Mouse (Mus musculus) midbrain, embryonic 15.5 days (tissue): ENCODE results near the gene Gm45213. TPM values are rescaled to one million over a fixed set of nuclear protein-coding genes. Genes with fewer than 3 reads are reported as not detected.
A peak's percentile ranks its signal among the peaks of the same experiment; 100 is the strongest.

Experiments
- ATAC-seq: fragments of 200-750 bp; cut with Nextera tagmentation; replicated peaks from 2 replicates; pipeline ENCODE4 v1.8.0; 2017; ENCODE audit warnings: moderate TSS enrichment
- H3K27ac ChIP-seq: fragments of 300-500 bp; sonication (generic); 2 replicates; pipeline ENCODE4 v1.5.1; 2015; ENCODE audit warnings: mild to moderate bottlenecking, inconsistent platforms
- H3K27me3 ChIP-seq: fragments of 300-500 bp; sonication (generic); replicated peaks from 2 replicates; pipeline ENCODE4 v1.6.1; 2015; ENCODE audit warnings: inconsistent platforms
- H3K36me3 ChIP-seq: fragments of 300-500 bp; sonication (generic); replicated peaks from 2 replicates; pipeline ENCODE4 v1.6.1; 2015; ENCODE audit warnings: inconsistent platforms
- H3K4me1 ChIP-seq: fragments of 300-500 bp; sonication (generic); 2 replicates; pipeline ENCODE4 v1.6.1; 2015; ENCODE audit warnings: inconsistent platforms
- H3K4me2 ChIP-seq: fragments of 300-500 bp; sonication (generic); 2 replicates; pipeline ENCODE4 v1.6.1; 2015; ENCODE audit warnings: inconsistent platforms, mild to moderate bottlenecking, moderate library complexity
- H3K4me3 ChIP-seq: fragments of 300-500 bp; sonication (generic); 2 replicates; pipeline ENCODE4 v1.5.1; 2015; ENCODE audit warnings: mild to moderate bottlenecking, inconsistent platforms
- H3K9ac ChIP-seq: fragments of 300-500 bp; sonication (generic); 2 replicates; pipeline ENCODE4 v1.6.1; 2015; ENCODE audit warnings: mild to moderate bottlenecking, inconsistent platforms
- H3K9me3 ChIP-seq: fragments of 300-500 bp; sonication (generic); 2 replicates; pipeline ENCODE4 v1.6.1; 2016; ENCODE audit warnings: inconsistent platforms
- WGBS: fragments of 180-500 bp; shearing (Covaris S2); methylation state at CpG from one replicate; pipeline ENCODE4 v1.1.7; 2015; ENCODE audit warnings: mixed read lengths; 5-methylcytosine and 5-hydroxymethylcytosine counted together
- polyA plus RNA-seq: library from polyadenylated mRNA; unstranded; fragments of >200 nt; fragmentation: Nextera tagmentation; extraction: Ambion mirVana; gene quantifications from 2 replicates; pipeline ENCODE4 v1.2.1, GENCODE M21; 2015

Gm45213 gene
- polyA plus RNA-seq, 1 experiment from 2014 or later: not detected

DNA sequence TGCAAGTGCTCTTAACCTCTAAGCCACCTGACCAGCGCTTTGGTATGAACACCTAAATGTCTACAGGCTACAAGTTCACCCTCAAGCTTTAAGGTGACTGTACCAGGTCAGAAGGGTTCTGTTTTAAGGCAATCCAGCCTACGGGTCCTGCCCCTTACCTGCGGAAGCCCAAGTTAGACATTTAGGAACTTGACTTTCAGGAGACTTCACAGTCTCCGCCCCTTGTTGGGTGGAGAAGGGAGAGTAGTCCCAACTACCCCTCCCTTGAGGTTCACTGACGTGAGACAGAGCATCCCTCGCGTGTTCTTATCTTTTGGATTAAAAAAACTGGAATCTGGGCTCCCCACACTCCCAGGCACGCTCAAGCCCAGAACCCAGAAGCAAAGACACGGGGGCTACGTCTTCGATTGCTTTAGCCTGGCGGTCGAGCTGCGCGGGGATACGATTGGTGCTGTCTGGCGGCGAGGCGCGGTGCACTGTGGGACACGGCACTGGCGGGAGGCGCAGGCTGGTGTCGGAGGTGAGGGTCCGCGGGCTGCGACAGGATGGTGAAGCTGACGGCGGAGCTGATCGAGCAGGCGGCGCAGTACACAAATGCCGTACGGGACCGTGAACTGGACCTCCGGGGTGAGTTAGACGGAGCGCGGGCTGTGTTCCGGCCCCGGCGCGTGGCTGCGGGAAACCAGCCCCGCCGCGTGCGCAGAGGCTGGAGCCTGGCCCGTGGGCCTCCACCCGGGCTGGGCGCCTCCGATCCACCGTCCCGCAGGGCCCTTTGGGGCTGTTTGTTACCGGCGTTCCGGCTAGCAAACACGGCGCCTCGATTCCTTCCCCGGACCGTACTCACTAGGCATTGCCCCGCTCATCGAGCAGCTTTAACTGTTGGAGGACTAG lies 16.9 kb downstream of the Gm45213 start:
- Histone ChIP-seq H3K27ac (peak overlapping the region; percentile 74), H3K4me1 (peaks cover 21% of the 10 kb centered on the region), H3K27me3 (0 out of 2 replicates have a peak, but pooled peaks cover 3% of the 10 kb centered on the region), H3K36me3 (peaks cover 3% of the 10 kb centered on the region; the same call in 1 of the 2 replicates), H3K4me3 (peak overlapping the region; percentile 100), H3K9me3 (no peaks in the 10 kb centered on the region), H3K4me2 (peak overlapping the region; percentile 84), H3K9ac (peak overlapping the region; percentile 99)
- WGBS: under 1% methylated on average over 64 of the region's 64 CpGs
- ATAC-seq: peak; percentile 96

DNA sequence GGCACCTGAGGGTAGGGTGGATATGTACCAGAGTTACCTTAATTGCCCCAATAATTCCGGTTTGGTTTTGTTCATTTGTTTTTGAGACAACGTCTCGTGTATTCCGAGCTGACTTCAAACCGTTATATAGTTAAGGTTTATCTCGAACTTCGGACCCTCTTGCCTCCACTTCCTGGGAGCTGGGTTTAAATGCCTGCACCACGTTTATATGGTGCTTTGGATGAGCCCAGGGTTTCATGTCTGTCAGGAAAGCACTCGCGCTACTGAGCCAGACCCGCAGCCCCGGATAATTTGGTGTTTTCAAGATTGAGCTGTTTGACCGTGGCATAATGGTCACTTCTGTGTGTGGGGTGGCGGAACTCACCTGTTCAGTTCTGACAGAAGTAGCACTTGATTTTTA lies 17.7 kb downstream of the Gm45213 start:
- peaks cover 21% of the 10 kb centered on the region for H3K4me1 ChIP-seq
- no peak for ATAC-seq
- H3K27me3 ChIP-seq: 0 out of 2 replicates have a peak, but pooled peaks cover 3% of the 10 kb centered on the region
- H3K9ac ChIP-seq: peak overlapping the region; percentile 99
- H3K36me3 ChIP-seq: peaks cover 3% of the 10 kb centered on the region; the same call in 1 of the 2 replicates
- no peak overlapping the region for H3K27ac ChIP-seq
- H3K4me2 ChIP-seq: peak overlapping the region; percentile 84
- no peaks in the 10 kb centered on the region for H3K9me3 ChIP-seq
- WGBS: 2% methylated on average over 14 of the region's 14 CpGs
- peak overlapping the region; percentile 100 for H3K4me3 ChIP-seq

DNA sequence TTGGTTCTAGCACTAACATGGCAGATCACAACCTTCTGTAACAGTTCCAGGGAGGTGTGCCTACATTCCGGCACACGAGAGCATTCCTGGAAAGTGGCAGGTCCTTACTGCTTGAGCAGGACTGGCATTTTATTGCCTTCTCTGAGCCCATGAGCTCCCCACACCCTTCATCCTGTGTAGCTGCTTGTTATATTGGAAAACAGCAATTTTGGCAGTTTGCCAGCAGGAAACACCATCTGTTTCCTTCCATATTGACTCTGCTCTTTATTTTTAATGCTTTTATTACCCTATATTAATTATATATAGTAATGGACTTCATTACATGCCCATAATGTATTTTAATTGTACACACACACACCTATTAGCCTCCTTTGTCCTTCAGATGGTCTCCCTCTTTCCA lies 33.0 kb downstream of the Gm45213 start:
- H3K9ac ChIP-seq: no peak overlapping the region
- H3K27me3 ChIP-seq: no peaks in the 10 kb centered on the region
- peaks cover 36% of the 10 kb centered on the region for H3K36me3 ChIP-seq
- H3K4me2 ChIP-seq: no peak overlapping the region
- no peak overlapping the region for H3K27ac ChIP-seq
- WGBS: 82% methylated on average over 2 of the region's 2 CpGs
- peaks cover 20% of the 10 kb centered on the region for H3K4me1 ChIP-seq
- H3K9me3 ChIP-seq: no peaks in the 10 kb centered on the region
- no peak overlapping the region for H3K4me3 ChIP-seq
- no peak for ATAC-seq

DNA sequence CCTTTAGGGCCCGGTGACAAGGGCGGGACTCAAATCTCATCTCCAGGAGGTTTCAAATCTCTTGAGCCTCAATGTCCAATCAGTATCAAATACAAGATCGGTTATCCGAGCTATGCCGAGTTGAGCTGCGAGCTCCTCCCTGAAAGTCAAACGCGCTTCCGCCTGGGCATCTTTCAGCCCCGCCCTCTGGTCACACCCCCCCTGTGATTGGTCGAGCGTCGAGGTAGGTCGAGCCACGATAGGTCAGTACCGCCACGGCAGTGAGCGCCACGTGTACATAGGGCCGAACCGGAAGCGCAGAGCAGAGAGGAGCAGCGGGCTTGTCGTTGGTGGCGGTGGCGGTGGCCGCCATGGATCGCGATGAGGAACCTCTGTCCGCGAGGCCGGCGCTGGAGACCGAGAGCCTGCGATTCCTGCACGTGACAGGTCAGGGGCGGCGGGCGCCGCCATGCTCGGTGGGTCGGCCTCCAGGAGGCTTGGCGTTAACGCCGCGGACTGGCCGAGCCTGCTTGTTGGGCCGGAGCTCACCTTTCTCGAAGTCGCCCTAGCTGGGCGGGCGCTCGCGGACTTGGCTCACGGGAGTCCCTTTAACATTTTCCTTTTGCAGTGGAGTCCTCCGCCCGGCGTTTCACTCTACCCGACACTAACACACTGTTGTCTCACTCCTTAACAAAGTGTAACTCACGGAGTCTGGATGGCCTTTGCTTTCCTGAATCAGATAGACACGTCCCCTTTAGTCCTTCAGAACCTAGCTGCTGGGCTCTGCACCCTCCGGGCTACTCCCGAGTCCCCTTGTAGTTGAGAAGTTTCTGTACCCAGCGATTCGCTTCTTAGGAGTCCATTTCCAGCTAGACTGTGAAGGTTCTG lies 36.2 kb downstream of the Gm45213 start, which contains the start of gene Selenos:
Gene Selenos, plus strand, starts transcription at position 286 of the 867 bp plus-strand sequence.
- Histone ChIP-seq H3K36me3 (peaks cover 23% of the 10 kb centered on the region), H3K27me3 (no peaks in the 10 kb centered on the region), H3K9ac (peak within 1 kb of the TSS; percentile 78), H3K27ac (peak within 1 kb of the TSS; percentile 81), H3K9me3 (no peaks in the 10 kb centered on the region), H3K4me3 (peak within 1 kb of the TSS; percentile 89), H3K4me2 (peak within 1 kb of the TSS; percentile 64), H3K4me1 (peaks cover 24% of the 10 kb centered on the region)
- peak; percentile 100 for ATAC-seq
- under 1% methylated on average over 65 of the region's 65 CpGs for WGBS

DNA sequence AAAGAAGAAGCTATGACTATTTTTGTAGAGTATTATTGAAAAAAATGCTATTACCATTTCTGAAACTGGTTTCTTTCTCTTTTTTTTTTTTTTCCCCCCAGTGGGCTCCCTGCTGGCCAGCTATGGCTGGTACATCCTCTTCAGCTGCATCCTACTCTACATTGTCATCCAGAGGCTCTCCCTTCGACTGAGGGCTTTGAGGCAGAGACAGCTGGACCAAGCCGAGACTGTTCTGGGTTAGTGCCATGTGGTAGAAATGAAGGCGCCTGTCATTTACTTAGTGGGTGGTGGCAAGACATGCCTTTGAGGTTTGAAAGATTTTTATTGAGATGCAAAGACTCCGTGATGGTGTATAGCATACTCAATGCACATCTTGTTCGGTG lies 36.8 kb downstream of the Gm45213 start:
- no peak for ATAC-seq
- peak overlapping the region; percentile 64 for H3K4me2 ChIP-seq
- H3K9me3 ChIP-seq: no peaks in the 10 kb centered on the region
- no peak overlapping the region for H3K27ac ChIP-seq
- peak overlapping the region; percentile 78 for H3K9ac ChIP-seq
- H3K27me3 ChIP-seq: no peaks in the 10 kb centered on the region
- 30% methylated on average over 5 of the region's 5 CpGs for WGBS
- peaks cover 24% of the 10 kb centered on the region for H3K4me1 ChIP-seq
- peaks cover 18% of the 10 kb centered on the region for H3K36me3 ChIP-seq
- H3K4me3 ChIP-seq: peak overlapping the region; percentile 89

DNA sequence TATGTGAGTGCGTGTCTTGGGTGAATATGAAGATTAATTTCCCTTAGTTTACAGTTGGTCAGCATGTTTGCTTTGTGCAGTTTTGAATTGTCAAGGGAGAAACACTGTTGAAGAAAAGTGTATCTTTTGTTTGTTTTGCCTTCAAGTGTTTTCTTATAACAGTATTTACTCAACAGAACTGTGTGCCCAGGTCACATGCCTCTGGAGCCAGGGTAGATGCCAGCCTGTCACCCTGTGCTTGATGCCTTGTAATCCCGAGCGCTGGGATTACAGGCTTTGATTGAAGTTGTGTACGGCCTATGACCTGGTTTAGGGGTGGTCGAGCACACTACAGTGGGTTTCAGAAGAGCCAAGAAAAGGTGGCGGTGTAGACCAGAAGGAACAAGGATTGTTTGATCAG lies 40.4 kb downstream of the Gm45213 start:
- no peak for ATAC-seq
- H3K9ac ChIP-seq: no peak overlapping the region
- no peak overlapping the region for H3K4me3 ChIP-seq
- peaks cover 22% of the 10 kb centered on the region for H3K4me1 ChIP-seq
- H3K36me3 ChIP-seq: peaks cover 31% of the 10 kb centered on the region
- 90% methylated on average over 6 of the region's 6 CpGs for WGBS
- H3K27ac ChIP-seq: no peak overlapping the region
- H3K9me3 ChIP-seq: no peaks in the 10 kb centered on the region
- no peaks in the 10 kb centered on the region for H3K27me3 ChIP-seq
- no peak overlapping the region for H3K4me2 ChIP-seq

DNA sequence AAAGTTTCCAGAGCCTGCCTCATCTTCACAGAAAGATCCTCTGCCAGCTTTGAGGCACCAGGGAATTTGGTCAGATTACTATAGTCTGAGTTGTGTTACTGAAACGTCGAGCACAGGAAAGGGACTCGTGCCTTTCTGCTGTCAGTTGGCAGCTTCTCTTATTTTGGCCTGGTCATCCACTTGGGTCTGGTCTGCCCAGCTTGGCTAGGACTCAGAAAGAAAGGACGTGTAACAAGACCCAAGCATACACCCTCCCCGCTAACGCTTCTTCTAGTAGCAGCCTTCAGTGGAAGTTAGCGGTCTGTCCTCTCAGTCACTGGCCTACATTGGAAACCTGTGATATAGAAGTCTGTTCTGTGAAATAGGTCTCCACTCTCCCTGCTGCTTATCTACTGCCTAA lies 41.1 kb downstream of the Gm45213 start:
- no peak for ATAC-seq
- Histone ChIP-seq H3K36me3 (peaks cover 38% of the 10 kb centered on the region), H3K4me3 (no peak overlapping the region), H3K4me1 (peaks cover 19% of the 10 kb centered on the region), H3K27me3 (no peaks in the 10 kb centered on the region), H3K4me2 (no peak overlapping the region), H3K9ac (no peak overlapping the region), H3K9me3 (no peaks in the 10 kb centered on the region), H3K27ac (no peak overlapping the region)
- 85% methylated on average over 7 of the region's 7 CpGs for WGBS

DNA sequence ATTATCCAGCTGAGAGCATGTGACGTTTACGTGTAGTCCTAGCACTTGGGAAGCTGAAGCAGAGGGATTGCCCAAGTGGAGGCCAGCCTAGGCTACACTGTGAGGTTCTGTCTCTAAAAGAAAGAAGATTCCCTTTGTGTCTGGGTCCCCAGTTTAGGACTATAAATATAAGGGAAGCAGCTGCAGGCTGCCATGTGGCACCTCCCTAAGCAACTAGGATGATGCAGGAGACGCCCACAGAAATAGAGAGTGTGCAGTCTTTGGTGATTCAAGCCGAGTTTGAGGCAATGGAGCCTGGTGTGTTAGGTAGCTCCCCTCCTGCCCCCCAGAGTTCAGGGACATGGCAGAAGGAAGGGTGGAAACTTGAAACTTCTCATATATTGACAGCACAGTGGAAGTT lies 44.2 kb downstream of the Gm45213 start:
- H3K9me3 ChIP-seq: no peaks in the 10 kb centered on the region
- H3K4me2 ChIP-seq: no peak overlapping the region
- ATAC-seq: no peak
- no peak overlapping the region for H3K9ac ChIP-seq
- WGBS: 93% methylated on average over 4 of the region's 4 CpGs
- no peaks in the 10 kb centered on the region for H3K4me1 ChIP-seq
- no peak overlapping the region for H3K4me3 ChIP-seq
- peaks cover 46% of the 10 kb centered on the region for H3K36me3 ChIP-seq
- H3K27ac ChIP-seq: no peak overlapping the region
- no peaks in the 10 kb centered on the region for H3K27me3 ChIP-seq

DNA sequence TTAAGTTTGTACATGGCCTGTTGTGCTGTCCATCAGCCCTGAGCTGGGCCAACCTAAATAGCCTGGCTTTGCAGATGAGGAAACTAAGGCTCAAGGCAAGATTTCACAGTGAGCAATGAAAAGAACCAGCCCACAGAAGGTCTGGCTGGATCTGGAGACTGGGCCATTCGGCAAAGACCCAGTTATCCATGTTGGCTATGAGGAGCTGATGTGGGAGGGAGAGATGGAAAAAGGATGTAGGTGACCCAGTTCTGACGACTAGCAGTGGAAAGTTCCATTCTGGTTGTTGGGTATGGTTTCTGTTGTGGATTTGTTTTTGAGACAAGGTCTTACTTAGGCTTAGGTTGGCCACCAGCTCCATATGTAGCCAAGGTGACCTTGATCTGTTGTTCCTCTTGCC lies 44.7 kb downstream of the Gm45213 start:
- Histone ChIP-seq H3K36me3 (peaks cover 46% of the 10 kb centered on the region), H3K4me3 (no peak overlapping the region), H3K4me2 (no peak overlapping the region), H3K4me1 (no peaks in the 10 kb centered on the region), H3K9me3 (no peaks in the 10 kb centered on the region), H3K9ac (no peak overlapping the region), H3K27ac (no peak overlapping the region), H3K27me3 (no peaks in the 10 kb centered on the region)
- 91% methylated on average over 2 of the region's 2 CpGs for WGBS
- ATAC-seq: no peak

DNA sequence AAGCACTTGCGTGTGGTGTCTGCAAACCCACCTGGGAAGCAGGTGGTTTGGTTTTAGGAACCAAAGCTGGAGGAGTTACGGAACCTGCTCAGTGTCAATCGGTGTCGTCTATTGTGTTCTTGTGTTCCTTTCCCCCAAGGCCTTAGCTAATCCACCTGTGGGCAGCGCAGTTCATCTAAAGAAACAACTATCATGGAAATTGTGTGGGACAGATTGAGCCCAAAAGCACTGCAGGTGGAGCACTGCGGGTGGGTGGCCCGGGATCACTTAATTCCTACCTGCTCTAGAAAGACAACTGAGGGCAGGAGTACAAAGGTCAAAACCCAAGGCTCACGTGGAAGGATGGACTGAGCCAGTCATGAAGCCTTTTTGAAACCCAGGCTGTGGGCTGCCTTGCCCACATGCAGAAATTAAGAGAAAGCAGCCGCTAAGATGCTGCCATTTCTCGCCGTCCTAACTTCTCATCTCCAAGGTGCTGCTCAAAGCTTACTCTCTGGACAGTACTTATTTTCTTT lies 47.3 kb downstream of the Gm45213 start:
- Histone ChIP-seq H3K4me3 (no peak overlapping the region), H3K9me3 (no peaks in the 10 kb centered on the region), H3K27ac (no peak overlapping the region), H3K4me1 (no peaks in the 10 kb centered on the region), H3K36me3 (peaks cover 34% of the 10 kb centered on the region; the same call in 1 of the 2 replicates), H3K4me2 (no peak overlapping the region), H3K27me3 (no peaks in the 10 kb centered on the region), H3K9ac (no peak overlapping the region)
- ATAC-seq: no peak
- 81% methylated on average over 11 of the region's 11 CpGs for WGBS

DNA sequence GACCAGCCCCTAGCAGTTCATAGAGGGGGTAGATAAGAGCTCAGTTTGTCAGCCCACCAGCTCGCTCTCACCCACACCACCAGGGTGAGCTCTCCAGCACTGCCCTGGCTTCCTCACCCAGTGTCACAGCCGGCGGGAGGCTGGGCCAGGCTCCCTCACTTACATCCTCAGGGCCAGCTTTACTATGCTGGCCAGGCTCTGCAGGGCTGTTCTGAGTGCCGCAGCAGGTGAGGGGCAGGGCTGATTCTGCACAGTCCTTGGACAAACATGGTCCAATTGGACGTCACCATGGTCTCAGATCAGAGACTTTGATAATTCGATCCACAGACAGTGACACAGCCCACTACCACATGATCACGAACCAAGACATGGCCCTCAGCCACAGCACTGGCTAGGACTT lies 48.2 kb downstream of the Gm45213 start:
- H3K27ac ChIP-seq: no peak overlapping the region
- no peaks in the 10 kb centered on the region for H3K27me3 ChIP-seq
- H3K9ac ChIP-seq: no peak overlapping the region
- no peaks in the 10 kb centered on the region for H3K4me1 ChIP-seq
- peaks cover 34% of the 10 kb centered on the region; the same call in 1 of the 2 replicates for H3K36me3 ChIP-seq
- H3K4me2 ChIP-seq: no peak overlapping the region
- no peak for ATAC-seq
- WGBS: 88% methylated on average over 7 of the region's 7 CpGs
- no peaks in the 10 kb centered on the region for H3K9me3 ChIP-seq
- H3K4me3 ChIP-seq: no peak overlapping the region

DNA sequence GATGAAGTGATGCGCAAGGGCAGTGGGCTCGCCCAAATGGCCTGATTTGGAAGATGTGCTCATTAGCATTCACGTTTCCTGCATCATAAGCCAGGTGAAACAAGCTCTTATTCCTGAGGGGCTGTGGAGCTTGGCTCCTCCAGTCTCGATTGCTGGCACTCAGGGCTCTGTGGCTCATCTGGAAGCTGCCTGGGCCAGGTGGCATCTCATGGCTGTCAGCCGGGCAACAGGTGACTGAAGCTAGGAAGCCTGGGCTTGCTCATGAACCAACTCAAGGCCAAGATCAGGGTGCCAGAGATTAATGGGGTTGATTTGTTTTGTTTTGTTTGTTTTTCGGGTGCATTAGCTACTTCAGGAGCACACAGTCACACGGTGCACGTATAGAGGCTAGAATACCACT lies 49.3 kb downstream of the Gm45213 start:
- 90% methylated on average over 8 of the region's 8 CpGs for WGBS
- H3K27me3 ChIP-seq: no peaks in the 10 kb centered on the region
- H3K4me1 ChIP-seq: no peaks in the 10 kb centered on the region
- no peak for ATAC-seq
- H3K36me3 ChIP-seq: peaks cover 24% of the 10 kb centered on the region; the same call in 1 of the 2 replicates
- H3K27ac ChIP-seq: no peak overlapping the region
- H3K9me3 ChIP-seq: no peaks in the 10 kb centered on the region
- no peak overlapping the region for H3K4me3 ChIP-seq
- no peak overlapping the region for H3K4me2 ChIP-seq
- H3K9ac ChIP-seq: no peak overlapping the region
